Mouse (Mus musculus): ENCODE data around the gene Fhit. TPM values are rescaled to one million over a fixed set of nuclear protein-coding genes. Genes with fewer than 3 reads are reported as not detected.

Fhit gene
- polyA plus RNA-seq, 1 experiment from 2014 or later, result 1.0 TPM

GRCm38 (mm10) chr14:10047123-10047783 lies 1114.6 kb downstream of the Fhit start:
- H3K27ac ChIP-seq, result no peak overlapping the region
- 83% methylated on average over 2 of the region's 2 CpGs for WGBS (ENCODE audit: missing documents)
- no peaks in the 10 kb centered on the region for H3K36me3 ChIP-seq (ENCODE audit: inconsistent target)
- H3K79me2 ChIP-seq (ENCODE audit: inconsistent target), result no peaks in the 10 kb centered on the region
- no peak overlapping the region for H3K4me3 ChIP-seq (ENCODE audit: inconsistent target)

GRCm38 (mm10) chr14:10046336-10047122 lies 1115.3 kb downstream of the Fhit start:
- Histone ChIP-seq H3K36me3 (ENCODE audit: inconsistent target) (no peaks in the 10 kb centered on the region), H3K27ac (no peak overlapping the region), H3K4me3 (ENCODE audit: inconsistent target) (no peak overlapping the region), H3K79me2 (ENCODE audit: inconsistent target) (no peaks in the 10 kb centered on the region)
- WGBS (ENCODE audit: missing documents), result 56% methylated on average over 7 of the region's 7 CpGs

GRCm38 (mm10) chr14:10038021-10038420 lies 1123.8 kb downstream of the Fhit start:
- H3K79me2 ChIP-seq (ENCODE audit: inconsistent target), result no peaks in the 10 kb centered on the region
- 92% methylated on average over 6 of the region's 6 CpGs for WGBS (ENCODE audit: missing documents)
- H3K36me3 ChIP-seq (ENCODE audit: inconsistent target), result no peaks in the 10 kb centered on the region
- H3K27ac ChIP-seq, result no peak overlapping the region
- H3K4me3 ChIP-seq (ENCODE audit: inconsistent target), result no peak overlapping the region

GRCm38 (mm10) chr14:10036685-10037215 lies 1125.1 kb downstream of the Fhit start:
- Histone ChIP-seq H3K27ac (no peak overlapping the region), H3K36me3 (ENCODE audit: inconsistent target) (no peaks in the 10 kb centered on the region), H3K79me2 (ENCODE audit: inconsistent target) (no peaks in the 10 kb centered on the region), H3K4me3 (ENCODE audit: inconsistent target) (no peak overlapping the region)
- WGBS (ENCODE audit: missing documents), result 94% methylated on average over 2 of the region's 2 CpGs

- H3K4me3 ChIP-seq (ENCODE audit: inconsistent target), result no peak overlapping the region
- 81% methylated on average over 3 of the region's 3 CpGs for WGBS (ENCODE audit: missing documents)
Measured at GRCm38 (mm10) chr14:10035682-10036081, 1126.2 kb downstream of the Fhit start.

GRCm38 (mm10) chr14:10035270-10035669 lies 1126.6 kb downstream of the Fhit start:
- no peak overlapping the region for H3K4me3 ChIP-seq (ENCODE audit: inconsistent target)
- H3K79me2 ChIP-seq (ENCODE audit: inconsistent target), result no peaks in the 10 kb centered on the region
- 100% methylated on average over 2 of the region's 2 CpGs for WGBS (ENCODE audit: missing documents)
- no peaks in the 10 kb centered on the region for H3K36me3 ChIP-seq (ENCODE audit: inconsistent target)
- H3K27ac ChIP-seq, result no peak overlapping the region

More at GRCm38 (mm10) chr14:10035682-10036081, 1126.2 kb downstream of the Fhit start:
- Histone ChIP-seq H3K36me3 (ENCODE audit: inconsistent target) (no peaks in the 10 kb centered on the region), H3K79me2 (ENCODE audit: inconsistent target) (no peaks in the 10 kb centered on the region), H3K27ac (no peak overlapping the region)

GRCm38 (mm10) chr14:10023382-10023781 lies 1138.5 kb downstream of the Fhit start:
- 71% methylated on average over 2 of the region's 2 CpGs for WGBS (ENCODE audit: missing documents)
- Histone ChIP-seq H3K79me2 (ENCODE audit: inconsistent target) (no peaks in the 10 kb centered on the region), H3K4me3 (ENCODE audit: inconsistent target) (no peak overlapping the region), H3K27ac (no peak overlapping the region), H3K36me3 (ENCODE audit: inconsistent target) (no peaks in the 10 kb centered on the region)

- no peak overlapping the region for H3K27ac ChIP-seq
Measured at GRCm38 (mm10) chr14:10022304-10022703, 1139.5 kb downstream of the Fhit start.

GRCm38 (mm10) chr14:10020400-10021140 lies 1141.3 kb downstream of the Fhit start:
- Histone ChIP-seq H3K27ac (no peak overlapping the region), H3K36me3 (ENCODE audit: inconsistent target) (no peaks in the 10 kb centered on the region), H3K79me2 (ENCODE audit: inconsistent target) (no peaks in the 10 kb centered on the region), H3K4me3 (ENCODE audit: inconsistent target) (no peak overlapping the region)
- 82% methylated on average over 5 of the region's 5 CpGs for WGBS (ENCODE audit: missing documents)

More at GRCm38 (mm10) chr14:10022304-10022703, 1139.5 kb downstream of the Fhit start:
- WGBS (ENCODE audit: missing documents), result 87% methylated on average over 2 of the region's 2 CpGs
- Histone ChIP-seq H3K4me3 (ENCODE audit: inconsistent target) (no peak overlapping the region), H3K79me2 (ENCODE audit: inconsistent target) (no peaks in the 10 kb centered on the region), H3K36me3 (ENCODE audit: inconsistent target) (no peaks in the 10 kb centered on the region)

GRCm38 (mm10) chr14:10013817-10014266 lies 1148.0 kb downstream of the Fhit start:
- no peak overlapping the region for H3K27ac ChIP-seq
- H3K36me3 ChIP-seq (ENCODE audit: inconsistent target), result no peaks in the 10 kb centered on the region
- WGBS (ENCODE audit: missing documents), result 73% methylated on average over 1 of the region's 1 CpGs
- no peaks in the 10 kb centered on the region for H3K79me2 ChIP-seq (ENCODE audit: inconsistent target)
- no peak overlapping the region for H3K4me3 ChIP-seq (ENCODE audit: inconsistent target)

GRCm38 (mm10) chr14:10013003-10013816 lies 1148.6 kb downstream of the Fhit start:
- H3K36me3 ChIP-seq (ENCODE audit: inconsistent target), result no peaks in the 10 kb centered on the region
- H3K27ac ChIP-seq, result no peak overlapping the region
- H3K79me2 ChIP-seq (ENCODE audit: inconsistent target), result no peaks in the 10 kb centered on the region
- WGBS (ENCODE audit: missing documents), result 76% methylated on average over 7 of the region's 7 CpGs
- no peak overlapping the region for H3K4me3 ChIP-seq (ENCODE audit: inconsistent target)

GRCm38 (mm10) chr14:10006278-10006677 lies 1155.6 kb downstream of the Fhit start:
- H3K4me3 ChIP-seq (ENCODE audit: inconsistent target), result no peak overlapping the region
- no peak overlapping the region for H3K27ac ChIP-seq
- WGBS (ENCODE audit: missing documents), result 92% methylated on average over 5 of the region's 5 CpGs
- no peaks in the 10 kb centered on the region for H3K79me2 ChIP-seq (ENCODE audit: inconsistent target)
- no peaks in the 10 kb centered on the region for H3K36me3 ChIP-seq (ENCODE audit: inconsistent target)

- H3K79me2 ChIP-seq (ENCODE audit: inconsistent target), result no peaks in the 10 kb centered on the region
- no peak overlapping the region for H3K4me3 ChIP-seq (ENCODE audit: inconsistent target)
- no peak overlapping the region for H3K27ac ChIP-seq
- WGBS (ENCODE audit: missing documents), result 88% methylated on average over 2 of the region's 2 CpGs
- no peaks in the 10 kb centered on the region for H3K36me3 ChIP-seq (ENCODE audit: inconsistent target)
Measured at GRCm38 (mm10) chr14:10003847-10004246, 1158.0 kb downstream of the Fhit start.

GRCm38 (mm10) chr14:9990677-9991076 lies 1171.2 kb downstream of the Fhit start:
- Histone ChIP-seq H3K79me2 (ENCODE audit: inconsistent target) (no peaks in the 10 kb centered on the region), H3K27ac (no peak overlapping the region), H3K4me3 (ENCODE audit: inconsistent target) (no peak overlapping the region), H3K36me3 (ENCODE audit: inconsistent target) (no peaks in the 10 kb centered on the region)
- 75% methylated on average over 1 of the region's 1 CpGs for WGBS (ENCODE audit: missing documents)

Measured in macrophage (primary cell).